Mouse (Mus musculus) left cerebral cortex, postnatal 36 days (tissue): ENCODE results near the gene Tmtc2. TPM values are rescaled to one million over a fixed set of nuclear protein-coding genes. Genes with fewer than 3 reads are reported as not detected.
A peak's percentile ranks its signal among the peaks of the same experiment; 100 is the strongest.

ENCODE experiments used
- DNase-seq, 2 experiments: peaks; one replicate each; pipeline ENCODE4 v3.0.0; 2021 to 2022; ENCODE audit warnings: low spot score in 2 of 2, mixed read lengths in 1 of 2
- intact Hi-C: fragments of 180-260 bp; cut with DNase I; formaldehyde crosslinking; loops from one replicate; pipeline ENCODE4 v1.15.1; 2025
- total RNA-seq, 2 experiments: library from RNA; stranded (reverse); gene quantifications; 2 replicates each; pipeline ENCODE4 v1.2.3; 2021

The Tmtc2 gene
- 10 to 100 TPM in 1 of 2 experiments, 1 to 10 TPM in 1; 9.9 to 12.3 TPM for total RNA-seq

DNA sequence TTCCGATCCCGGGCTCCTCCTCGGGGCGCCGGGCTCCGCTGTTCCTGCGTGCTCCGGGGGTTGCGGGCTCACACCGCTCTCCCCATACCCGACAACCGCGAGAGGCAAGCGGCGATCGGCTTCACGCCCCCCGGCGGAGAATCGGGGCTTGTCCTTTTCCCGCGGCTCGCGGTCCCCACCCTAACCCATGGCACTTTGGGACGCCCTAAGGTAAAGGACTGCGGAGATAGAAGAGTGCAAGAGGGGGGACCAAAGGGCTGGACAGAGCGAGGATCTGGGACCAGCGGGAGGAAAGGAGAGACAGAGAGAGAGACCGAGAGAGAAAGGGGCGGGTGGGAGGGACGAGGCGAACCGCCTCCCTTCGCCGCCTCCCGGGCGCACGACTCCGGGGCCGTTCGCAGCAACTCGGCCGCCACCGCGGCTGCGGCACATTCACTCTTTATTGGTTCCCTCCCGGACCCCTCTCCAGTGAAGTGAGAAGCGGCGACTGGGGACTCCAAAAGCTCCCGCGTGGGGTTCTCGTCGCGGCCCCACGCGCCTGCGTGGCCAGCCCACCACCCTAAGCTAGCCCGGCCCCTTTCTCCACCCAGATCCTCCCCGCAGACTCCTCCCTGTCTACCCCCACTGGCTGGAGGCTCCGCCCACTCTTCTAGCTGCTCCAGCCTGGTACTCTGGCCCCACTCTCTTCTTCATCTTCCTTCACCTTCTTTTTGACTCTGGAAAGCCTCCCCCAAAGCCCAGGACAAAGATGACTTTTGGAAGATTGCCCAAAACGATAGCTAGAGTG, at the start of gene Tmtc2:
Gene Tmtc2 (minus strand): TSS at position 544 of the 787 bp plus-strand sequence.
- intact Hi-C loops, result loop anchor here (5.0 to 10.0 kb wide), 5 partner anchors 92 to 1787 kb away; no protein-coding TSS in a partner anchor
- DNase-seq, result peak; percentile 88 to 92

DNA sequence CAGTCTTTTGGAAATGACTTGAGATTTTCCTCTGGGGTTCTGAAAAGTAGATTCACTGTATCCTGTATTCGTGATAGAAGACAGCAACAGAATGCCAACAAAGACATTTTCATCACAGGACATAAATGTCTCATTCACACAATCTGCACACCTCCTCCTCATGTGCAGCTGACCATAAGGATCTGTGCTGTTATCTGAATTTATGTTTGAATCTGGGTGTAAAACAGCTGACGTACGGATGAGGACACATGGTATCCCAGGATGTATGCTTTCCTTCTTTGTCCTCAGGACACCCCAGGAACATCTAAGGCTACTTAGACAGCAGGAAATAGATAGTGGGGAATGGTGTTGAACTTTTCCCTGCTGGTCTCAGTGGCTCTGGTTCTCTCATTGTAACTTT, 37.9 kb upstream of the Tmtc2 start:
- no peak for DNase-seq
- intact Hi-C loops, result no loop called here

GRCm38 (mm10) chr10:105598826-105599225, 24.6 kb upstream of the Tmtc2 start:
- no peak for DNase-seq
- intact Hi-C loops, result no loop called here

DNA sequence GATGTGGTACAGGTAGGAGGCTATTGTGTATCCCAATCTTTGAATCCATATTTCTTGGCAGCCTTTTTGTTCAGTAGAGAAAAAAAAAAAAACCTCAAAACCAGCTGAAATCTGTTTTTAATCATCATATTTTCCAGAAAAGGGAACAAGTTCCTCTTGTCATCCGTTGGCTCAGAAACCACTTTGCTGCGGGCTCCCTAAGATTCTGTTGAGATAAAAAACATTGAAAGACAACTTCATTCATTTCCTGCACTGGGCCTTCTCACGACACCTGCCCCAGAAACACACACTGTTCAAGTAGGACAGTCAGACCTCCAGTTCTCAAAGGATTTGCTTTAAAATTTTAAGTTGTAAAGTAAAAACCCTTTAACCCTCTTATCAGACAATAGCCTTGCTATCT, 23.0 kb upstream of the Tmtc2 start:
- intact Hi-C loops, result no loop called here
- DNase-seq, result no peak

- intact Hi-C loops, result no loop called here
These were observed 21.3 kb upstream of the Tmtc2 start for GRCm38 (mm10) chr10:105595480-105596102.

DNA sequence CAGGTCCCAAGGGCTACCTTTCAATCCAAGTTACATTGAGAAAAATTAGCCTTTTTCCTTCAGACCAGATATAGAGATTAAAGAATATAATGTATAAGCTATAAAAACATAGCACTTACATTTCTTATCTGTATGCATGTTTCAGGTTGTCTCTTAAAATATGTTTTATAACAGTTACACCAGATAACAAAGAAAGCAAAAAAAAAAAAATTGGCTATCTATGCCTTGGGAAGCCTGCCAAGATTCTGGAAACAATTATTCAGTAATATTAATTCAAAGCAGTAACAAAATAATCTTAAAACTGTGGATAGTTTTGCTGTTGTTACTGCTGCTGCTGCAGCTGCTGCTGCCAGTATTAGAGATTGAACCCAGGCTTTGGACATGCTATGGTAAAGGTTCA, 13.9 kb upstream of the Tmtc2 start:
- intact Hi-C loops, result no loop called here
- DNase-seq, result no peak

More at GRCm38 (mm10) chr10:105595480-105596102, 21.3 kb upstream of the Tmtc2 start:
- DNase-seq, result no peak

DNA sequence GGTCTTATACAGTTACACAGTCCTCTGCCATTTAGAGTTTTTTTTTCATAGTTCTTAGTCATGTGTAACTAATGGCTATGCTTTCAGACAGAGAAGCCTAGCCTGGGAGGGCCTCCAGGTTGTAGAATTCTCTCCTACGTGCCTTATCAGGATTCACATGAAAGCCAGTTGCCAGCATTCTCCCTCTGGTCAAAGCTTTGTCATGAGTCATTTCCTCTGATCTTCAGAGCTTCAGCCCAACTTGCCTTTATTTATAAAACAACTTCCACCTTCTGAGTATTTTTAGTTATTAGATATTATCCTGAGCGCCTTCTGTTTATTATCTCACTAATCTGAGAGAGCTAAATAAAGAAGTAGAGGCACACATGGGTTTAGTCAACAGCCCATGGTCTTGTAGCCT, 5.1 kb upstream of the Tmtc2 start:
- intact Hi-C loops, result loop anchor here (5.0 to 10.0 kb wide), 3 partner anchors 133 to 1597 kb away; no protein-coding TSS in a partner anchor
- no peak for DNase-seq

GRCm38 (mm10) chr10:105578291-105578845, 4.1 kb upstream of the Tmtc2 start:
- no peak for DNase-seq
- intact Hi-C loops, result loop anchor here (5.0 to 10.0 kb wide), 3 partner anchors 134 to 1596 kb away; no protein-coding TSS in a partner anchor

DNA sequence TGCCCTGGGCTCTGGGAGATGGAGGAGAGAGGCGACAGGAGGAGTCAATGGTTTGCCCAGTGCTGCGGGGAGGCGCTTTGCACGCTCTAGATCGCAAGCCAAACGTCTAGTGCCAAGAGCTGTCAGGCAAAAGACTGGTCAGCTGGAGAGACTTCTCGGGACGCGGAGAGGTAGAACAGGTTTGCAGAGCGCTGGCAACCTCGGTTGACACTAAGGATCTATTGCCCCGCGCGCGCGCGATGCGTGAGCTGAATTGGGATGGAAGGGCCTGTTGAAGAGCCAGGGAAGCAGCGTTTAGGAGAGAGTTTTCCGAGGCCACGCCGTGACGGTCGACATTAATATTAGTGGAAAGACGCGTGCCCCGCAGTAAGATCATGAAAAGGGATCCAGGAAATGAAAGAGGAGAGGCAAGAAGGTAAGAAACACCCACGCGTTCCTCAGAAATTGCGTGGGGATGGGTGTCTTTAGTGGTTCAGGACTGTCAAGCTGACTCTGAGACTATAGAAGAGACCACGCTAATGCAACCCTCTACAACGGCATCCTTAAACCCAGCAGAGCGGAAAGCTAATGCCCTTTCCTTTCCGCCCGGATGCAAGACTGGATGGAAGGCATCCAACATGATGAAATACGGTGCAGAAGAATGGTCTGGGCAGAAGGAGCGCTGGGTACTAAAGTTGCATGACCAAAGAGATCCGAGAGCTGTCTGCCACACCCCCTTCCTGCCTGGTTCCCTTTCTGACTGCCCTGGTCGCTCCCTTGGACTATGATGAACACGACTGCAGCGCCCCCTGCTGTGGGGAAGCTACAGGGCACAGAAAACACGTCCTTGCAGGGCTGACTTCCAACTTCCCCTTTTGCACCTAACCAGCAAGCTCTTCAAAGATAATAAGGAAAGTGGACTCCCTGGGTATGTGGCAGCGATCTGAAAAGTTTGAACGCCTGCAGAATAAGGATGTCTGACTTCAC, 727 bp upstream of the Tmtc2 start:
- intact Hi-C loops, result loop anchor here (5.0 to 10.0 kb wide), 7 partner anchors 93 to 1788 kb away; no protein-coding TSS in a partner anchor
- peak; percentile 87 to 90 for DNase-seq

GRCm38 (mm10) chr10:105573306-105573907, 844 bp downstream of the Tmtc2 start:
- DNase-seq, result peak in 1 of 2 experiments; percentile 29
- intact Hi-C loops, result loop anchor here (5.0 to 10.0 kb wide), 5 partner anchors 91 to 1786 kb away; no protein-coding TSS in a partner anchor

- intact Hi-C loops, result loop anchor here (5.0 to 10.0 kb wide), 5 partner anchors 91 to 1786 kb away; no protein-coding TSS in a partner anchor
- no peak for DNase-seq
These were observed 1.4 kb downstream of the Tmtc2 start for GRCm38 (mm10) chr10:105572829-105573228.

- intact Hi-C loops, result loop anchor here (5.0 to 10.0 kb wide), 5 partner anchors 90 to 1785 kb away; no protein-coding TSS in a partner anchor
- no peak for DNase-seq
These were observed 1.9 kb downstream of the Tmtc2 start for GRCm38 (mm10) chr10:105572301-105572700.

GRCm38 (mm10) chr10:105571831-105572230, 2.4 kb downstream of the Tmtc2 start:
- no peak for DNase-seq
- intact Hi-C loops, result loop anchor here (5.0 to 10.0 kb wide), 5 partner anchors 90 to 1785 kb away; no protein-coding TSS in a partner anchor

- DNase-seq, result no peak
- intact Hi-C loops, result loop anchor here (5.0 to 10.0 kb wide), 5 partner anchors 89 to 1784 kb away; no protein-coding TSS in a partner anchor
These were observed 3.2 kb downstream of the Tmtc2 start for GRCm38 (mm10) chr10:105571019-105571418.

DNA sequence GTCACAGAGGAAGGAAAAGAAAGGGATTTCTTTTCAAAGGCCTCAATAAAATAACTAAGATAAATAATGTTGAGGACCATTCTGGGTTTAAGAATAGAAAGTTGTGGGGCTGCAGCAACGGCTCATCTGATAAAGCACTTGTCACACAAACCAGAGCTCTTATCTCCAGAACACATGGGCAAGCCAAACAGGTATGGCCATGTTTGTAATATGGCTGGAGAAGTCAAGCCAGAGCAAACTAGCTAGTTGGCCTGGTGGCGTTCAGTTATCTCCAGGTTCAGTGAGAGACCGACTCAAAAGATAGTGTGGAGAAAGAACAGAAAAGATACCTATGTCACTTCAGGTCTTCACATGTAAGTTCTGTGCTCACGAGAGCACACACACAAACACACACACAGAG, 4.7 kb downstream of the Tmtc2 start:
- DNase-seq, result no peak
- intact Hi-C loops, result no loop called here

DNA sequence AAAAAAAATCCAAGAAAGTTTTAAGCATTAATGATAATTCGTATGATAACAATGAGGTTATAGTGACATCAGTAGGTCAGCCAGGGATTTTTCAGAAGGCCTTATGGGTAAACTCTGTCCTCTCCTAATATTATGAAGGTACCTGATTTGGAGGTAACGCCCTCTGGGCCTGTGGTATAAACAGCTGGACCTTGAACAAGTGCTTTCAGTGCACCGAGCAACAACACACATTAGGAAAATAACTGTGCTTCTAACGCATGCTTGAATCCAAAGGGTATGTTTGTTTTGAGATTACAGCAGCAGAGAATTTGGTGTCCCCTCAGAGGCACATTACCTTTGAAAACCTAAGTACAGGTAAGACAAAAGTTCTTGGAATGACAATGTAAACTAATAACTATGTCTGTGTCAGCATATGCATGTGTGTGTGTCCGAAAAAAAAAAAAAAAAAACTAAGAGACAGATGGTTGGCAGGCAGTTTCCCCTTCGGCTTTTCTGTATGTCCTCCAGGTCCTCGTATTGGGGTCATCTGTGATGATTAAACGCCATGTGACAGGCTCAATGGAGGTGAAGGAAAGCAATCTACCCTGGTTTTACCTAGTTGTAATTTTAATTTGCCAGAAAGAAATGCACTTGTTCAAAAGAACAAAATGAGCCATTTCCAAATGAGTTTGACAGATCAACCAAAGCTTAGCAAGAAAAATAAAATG, 6.3 kb downstream of the Tmtc2 start:
- DNase-seq, result no peak
- intact Hi-C loops, result no loop called here

- DNase-seq, result no peak
- intact Hi-C loops, result no loop called here
These were observed 12.7 kb downstream of the Tmtc2 start for GRCm38 (mm10) chr10:105561548-105561947.

GRCm38 (mm10) chr10:105557581-105557980, 16.7 kb downstream of the Tmtc2 start:
- DNase-seq, result no peak
- intact Hi-C loops, result no loop called here
